Mouse (Mus musculus): ENCODE data around the gene Ppil3.

The Ppil3 gene

DNA sequence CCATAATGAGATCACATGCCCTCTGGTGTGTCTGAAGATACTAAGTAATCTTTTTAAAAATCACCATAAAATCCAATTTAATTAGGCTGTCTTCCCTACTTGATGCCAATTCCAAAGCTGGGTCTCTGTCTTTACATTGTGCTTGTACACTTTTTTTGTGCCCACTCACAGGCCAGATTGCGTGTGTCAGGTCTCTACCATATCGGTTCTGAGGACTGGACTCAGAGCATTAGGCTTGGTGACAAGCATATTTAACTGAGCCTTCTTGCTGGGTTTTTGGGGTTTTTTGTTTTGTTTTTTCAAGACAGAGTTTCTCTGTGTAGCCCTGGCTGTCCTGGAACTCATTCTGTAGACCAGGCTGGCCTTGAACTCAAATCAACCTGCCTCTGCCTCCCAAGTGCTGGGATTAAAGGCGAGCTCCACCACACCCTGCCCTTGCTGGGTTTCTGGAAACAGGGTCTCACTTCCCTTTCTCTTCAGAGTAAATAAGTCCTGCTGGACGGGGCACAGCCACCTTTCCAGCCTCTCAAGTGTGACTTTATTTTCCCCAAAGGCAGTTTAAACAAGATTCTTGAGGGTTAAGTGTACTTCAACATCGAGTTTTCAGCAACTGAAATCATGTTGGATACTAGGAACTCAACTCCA lies 35.6 kb downstream of the Ppil3 start:
- no peak for DNase-seq (ENCODE audit: extremely low read depth, low read depth, low spot score)

DNA sequence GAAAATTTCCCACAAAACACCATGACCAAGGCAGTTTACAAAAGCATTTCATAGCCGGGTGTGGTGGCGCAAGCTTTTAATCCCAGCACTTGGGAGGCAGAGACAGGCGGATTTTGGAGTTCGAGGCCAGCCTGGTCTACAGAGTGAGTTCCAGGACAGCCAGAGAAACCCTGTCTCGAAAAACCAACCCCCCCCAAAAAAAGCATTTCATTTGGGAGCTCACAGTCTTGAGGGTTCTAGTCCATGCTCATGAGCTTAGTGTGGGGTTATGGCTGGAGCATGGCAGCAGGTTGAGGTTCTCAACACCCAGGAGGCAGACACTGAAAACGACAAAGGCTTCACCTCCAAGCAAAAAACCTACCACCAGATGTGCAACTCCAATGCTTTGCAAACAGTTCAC lies 37.1 kb downstream of the Ppil3 start:
- DNase-seq (ENCODE audit: extremely low read depth, low read depth, low spot score) = no peak

GRCm38 (mm10) chr1:58407321-58407720 lies 38.0 kb downstream of the Ppil3 start:
- no peak for DNase-seq (ENCODE audit: extremely low read depth, low read depth, low spot score)

DNA sequence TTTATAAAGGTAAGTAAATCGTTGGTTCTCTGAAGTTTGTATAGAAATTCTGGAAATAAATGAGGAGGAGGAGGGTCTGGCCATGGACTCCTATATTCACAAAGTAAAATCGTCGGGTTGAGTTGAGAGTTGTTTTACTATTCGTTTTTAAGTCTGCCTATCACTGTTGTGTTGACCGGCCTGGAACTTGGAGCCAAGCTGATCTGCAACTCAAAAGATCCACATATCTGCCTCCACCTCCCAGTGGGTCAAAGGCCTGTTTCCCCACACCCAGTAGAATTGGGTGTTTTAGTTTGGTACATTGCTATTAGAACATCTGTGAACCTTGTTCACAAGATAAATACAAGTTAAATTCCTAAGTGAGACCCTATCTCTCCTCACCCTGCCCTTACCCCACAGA lies 41.5 kb downstream of the Ppil3 start:
- no peak for DNase-seq (ENCODE audit: extremely low read depth, low read depth, low spot score)

- DNase-seq (ENCODE audit: extremely low read depth, low read depth, low spot score) = peak; percentile 28
These were observed 43.9 kb downstream of the Ppil3 start for GRCm38 (mm10) chr1:58401396-58401795.

DNA sequence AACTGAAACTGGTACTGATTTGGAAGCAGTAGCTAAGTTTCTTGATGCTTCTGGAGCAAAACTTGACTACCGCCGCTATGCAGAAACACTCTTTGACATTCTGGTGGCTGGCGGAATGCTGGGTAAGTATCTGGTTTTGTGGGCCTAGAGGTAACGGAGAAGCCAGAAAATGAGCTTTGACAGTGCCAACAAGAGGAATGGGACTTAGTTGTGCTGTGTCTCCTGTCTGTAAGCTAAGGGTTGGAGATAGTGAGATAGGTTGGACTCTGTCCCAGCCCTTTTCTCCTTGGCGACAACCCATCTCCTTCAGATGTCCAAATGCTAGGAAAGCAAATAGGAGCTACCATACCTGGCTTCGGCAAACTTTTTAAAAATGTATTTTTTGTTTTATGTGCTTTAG lies 47.6 kb downstream of the Ppil3 start:
- no peak for DNase-seq (ENCODE audit: extremely low read depth, low read depth, low spot score)

- DNase-seq (ENCODE audit: extremely low read depth, low read depth, low spot score) = no peak
These were observed 49.1 kb downstream of the Ppil3 start for GRCm38 (mm10) chr1:58396179-58396578.

GRCm38 (mm10) chr1:58395341-58395740 lies 49.9 kb downstream of the Ppil3 start:
- no peak for DNase-seq (ENCODE audit: extremely low read depth, low read depth, low spot score)

- no peak for DNase-seq (ENCODE audit: extremely low read depth, low read depth, low spot score)
These were observed 51.7 kb downstream of the Ppil3 start for GRCm38 (mm10) chr1:58393284-58394195.

DNA sequence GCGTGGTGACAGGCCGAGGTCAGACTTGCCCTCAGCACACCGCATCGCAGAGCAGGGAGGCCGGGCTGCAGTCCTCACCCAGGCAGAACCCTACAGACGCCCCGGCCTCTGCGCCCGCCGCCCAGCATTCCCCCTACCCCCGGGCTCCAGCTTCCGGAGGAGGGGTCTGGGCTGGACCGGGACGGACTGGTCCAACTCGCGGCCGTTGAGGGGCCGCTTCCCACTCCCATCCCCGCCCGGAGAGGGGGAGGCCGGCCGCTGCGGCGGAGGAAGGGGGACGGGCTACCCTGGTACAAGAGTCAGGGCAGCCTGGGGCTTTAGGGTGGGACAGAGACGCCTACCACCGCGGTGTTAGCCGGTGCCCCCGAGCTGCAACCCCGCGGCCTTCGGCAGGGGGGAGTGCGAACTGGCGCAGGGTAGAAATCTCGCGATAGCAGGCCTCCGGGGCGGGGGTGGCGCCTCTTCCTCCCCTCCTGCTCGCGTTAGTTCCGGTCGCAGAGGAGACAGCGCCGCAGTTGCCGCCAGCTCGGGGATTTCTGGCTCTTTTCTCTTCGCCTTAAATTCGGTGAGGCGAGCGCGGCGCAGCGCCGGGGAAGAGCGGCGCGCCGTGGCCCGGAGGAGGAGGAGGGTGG lies 52.5 kb downstream of the Ppil3 start, which contains the start of gene Bzw1:
Gene Bzw1 (plus strand): TSS at position 247 of the 632 bp plus-strand sequence.
- DNase-seq (ENCODE audit: extremely low read depth, low read depth, low spot score) = peak; percentile 19

- no peak for DNase-seq (ENCODE audit: extremely low read depth, low read depth, low spot score)
These were observed 53.0 kb downstream of the Ppil3 start for GRCm38 (mm10) chr1:58392268-58392651.

DNA sequence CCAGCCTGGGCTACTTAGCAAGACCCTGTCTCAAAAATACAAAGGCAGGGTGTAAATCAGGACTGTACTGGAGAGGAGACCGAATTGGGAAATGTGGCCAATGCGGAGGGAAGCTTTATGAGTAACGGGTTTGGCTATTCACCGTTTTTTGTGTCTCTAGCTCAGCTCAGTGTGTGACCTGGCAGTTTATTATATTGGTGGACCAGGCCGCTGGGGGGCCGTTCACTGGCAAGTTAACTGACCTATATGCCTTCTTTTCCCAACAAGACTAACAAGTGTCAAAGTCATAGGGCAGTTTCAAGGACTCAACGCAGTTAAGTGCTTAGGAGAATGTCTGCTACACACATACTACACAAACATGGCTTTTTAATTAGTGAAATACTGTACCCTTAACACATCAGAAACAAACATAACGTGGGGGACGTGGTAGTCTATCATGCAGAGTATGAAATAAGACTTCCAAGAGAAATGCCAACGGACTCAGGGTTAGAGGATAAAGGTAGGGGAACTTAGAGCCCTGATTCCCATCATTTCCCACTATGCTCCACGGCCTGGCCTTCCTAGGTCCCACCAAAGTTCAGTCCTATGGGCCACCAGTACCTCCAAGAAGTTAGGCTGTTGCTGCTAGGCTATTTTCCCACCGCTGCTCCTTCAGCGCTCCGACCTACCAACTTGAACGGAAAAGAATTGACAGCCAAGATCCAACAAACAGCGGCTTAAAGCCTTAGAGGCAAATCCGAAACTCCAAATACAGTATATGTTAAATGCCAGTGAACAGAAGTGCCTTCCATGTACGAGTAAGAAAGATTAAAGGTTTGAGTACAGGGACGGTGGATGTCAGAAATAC lies 53.6 kb downstream of the Ppil3 start:
- DNase-seq (ENCODE audit: extremely low read depth, low read depth, low spot score) = no peak

DNA sequence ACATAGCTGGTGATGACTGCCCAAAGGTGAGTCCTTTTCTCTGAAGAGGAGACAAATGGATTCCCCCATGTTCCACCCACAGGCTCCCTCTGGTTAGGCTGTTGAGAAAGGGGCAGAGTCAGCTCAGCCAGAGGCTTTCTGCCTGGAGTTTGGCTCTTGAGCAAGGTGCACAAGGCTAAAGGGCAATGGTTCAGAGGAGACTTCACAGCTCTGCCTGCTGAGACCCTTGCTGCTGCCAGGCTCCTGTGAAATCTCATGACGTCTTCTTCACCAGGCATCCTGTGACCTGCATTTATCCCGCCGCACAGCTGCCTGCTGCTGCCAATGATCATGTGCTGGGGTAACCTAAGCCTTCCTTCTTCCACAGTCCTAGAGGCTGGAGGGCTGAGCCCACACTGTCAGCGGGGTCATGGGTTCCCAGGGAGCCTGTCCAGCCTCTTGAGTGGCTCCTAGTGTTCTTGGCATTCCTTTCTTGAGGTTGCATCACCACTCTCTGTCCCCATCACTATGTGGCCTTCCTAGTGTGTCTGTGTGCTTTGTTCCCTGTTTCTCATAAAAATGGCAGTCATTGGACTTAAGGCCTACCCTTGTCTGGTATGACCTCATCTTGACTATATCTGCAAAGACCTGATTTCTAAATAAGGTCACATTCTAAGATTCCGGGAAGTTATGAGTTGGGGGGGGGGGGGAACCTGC lies 62.6 kb downstream of the Ppil3 start:
- DNase-seq (ENCODE audit: extremely low read depth, low read depth, low spot score) = no peak
